Mouse (Mus musculus) Muller cell, postnatal 12 days (primary cell): Measurements from ENCODE around the gene Csrnp1.
"Not testable (repeated sequence)": the region's sequence is repeated elsewhere in the genome, so short reads cannot be mapped to it uniquely, and the experiment has no call there.

Experiments used
- DNase-seq: peaks from one replicate; pipeline ENCODE4 v3.0.0-alpha.2; 2015; ENCODE audit errors: inconsistent ontology term

Gene Csrnp1

DNA sequence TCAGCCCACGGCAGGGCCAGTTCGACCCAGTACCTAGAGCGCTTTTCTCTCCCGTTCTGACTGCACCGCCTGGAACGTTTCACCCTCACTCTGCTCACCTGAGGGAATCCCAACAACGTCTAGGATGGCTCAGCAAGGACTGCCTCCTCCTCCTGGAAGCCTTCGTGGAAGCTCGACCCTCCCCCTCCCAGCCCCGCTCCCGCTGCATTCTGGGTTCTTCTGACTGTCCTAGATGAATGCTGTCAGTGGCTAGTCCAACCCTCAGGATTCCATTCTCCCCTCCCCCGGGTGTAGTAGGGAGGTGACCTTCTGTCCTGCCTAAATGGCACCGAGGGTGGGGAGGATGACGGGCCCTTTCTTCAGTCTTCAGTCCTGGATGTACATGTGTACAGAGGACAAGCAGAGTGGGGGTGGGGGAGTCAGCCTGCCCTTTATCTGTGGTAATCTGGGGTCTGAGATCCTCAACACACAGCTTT lies at the start of gene Csrnp1:
Gene Csrnp1 (minus strand): TSS at position 123 of the 476 bp plus-strand sequence.
- DNase-seq: peak; percentile 72

DNA sequence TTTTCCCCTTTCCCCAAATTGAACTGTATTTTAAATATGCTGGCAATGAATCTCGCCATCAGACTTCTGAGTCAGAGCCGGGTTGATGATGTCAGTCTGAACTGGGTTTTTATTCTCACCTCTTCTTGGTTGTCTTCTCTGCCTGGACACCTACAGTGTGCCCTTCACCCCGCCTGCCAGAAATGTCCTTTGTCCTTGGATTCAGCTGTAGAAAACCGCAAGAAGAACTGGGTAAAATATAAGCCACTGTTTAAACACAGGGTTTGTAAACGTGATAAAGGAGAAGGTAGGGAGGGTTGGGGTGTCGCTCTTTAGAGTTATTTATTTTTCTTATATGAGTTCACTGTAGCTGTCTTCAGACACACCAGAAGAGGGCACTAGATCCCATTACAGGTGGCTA lies 48.3 kb upstream of the Csrnp1 start:
- no peak for DNase-seq

- DNase-seq: no peak
These were observed 46.0 kb upstream of the Csrnp1 start for GRCm38 (mm10) chr9:120030421-120030820.

DNA sequence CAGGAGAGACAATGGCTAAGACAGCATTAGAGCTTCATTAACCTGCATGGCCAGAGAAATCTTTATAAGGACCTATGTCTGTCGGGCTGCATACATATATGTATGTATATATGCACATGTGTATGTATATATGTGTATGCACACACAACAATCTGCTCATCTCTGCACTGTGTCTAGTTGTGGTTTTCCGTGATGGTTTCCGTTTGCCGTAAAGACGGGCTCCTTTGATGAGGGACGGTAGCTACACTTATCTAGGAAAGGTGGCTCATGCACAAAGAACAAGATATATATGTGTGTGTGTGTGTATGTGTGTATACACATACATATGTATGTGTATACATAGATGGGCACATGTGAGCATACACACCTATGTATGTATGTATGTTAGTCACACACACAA lies 45.4 kb upstream of the Csrnp1 start:
- no peak for DNase-seq

DNA sequence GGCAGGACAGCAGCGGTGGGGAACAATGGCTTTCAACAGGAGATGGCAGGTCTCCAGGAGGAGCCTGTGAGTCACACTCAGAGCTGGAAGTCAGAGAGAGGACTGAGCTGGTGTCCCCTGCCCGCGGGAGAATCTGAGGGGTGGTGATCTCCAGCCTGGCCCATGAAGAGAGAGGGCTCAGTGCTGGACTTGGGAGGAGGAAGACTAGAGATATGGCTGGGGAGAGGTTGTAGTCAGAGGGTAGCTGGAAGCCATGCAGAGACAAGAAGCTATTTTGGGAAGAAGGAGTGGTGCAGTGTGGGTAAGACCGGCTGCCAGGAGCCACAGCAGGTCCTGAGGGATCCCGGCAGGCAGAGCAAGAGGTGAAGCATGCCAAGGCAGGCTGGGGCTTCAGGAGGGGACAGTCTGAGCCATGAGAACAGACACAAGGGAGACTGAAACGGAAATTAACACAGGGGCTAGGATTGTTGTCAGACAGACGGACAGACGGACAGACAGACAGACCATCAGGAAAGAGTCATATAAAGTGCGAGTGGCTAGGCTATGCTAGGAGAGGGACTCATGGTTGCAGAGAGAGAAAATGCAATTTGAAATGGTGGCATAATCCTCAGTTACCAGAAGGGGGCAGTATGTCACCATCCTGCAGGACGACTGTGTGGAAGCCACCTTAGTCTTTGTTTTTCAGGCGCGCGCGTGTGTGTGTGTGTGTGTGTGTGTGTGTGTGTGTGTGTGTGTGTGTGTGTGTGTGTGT lies 43.1 kb upstream of the Csrnp1 start:
- peak; percentile 88 for DNase-seq

GRCm38 (mm10) chr9:120024625-120025024 lies 40.2 kb upstream of the Csrnp1 start:
- DNase-seq: no peak

GRCm38 (mm10) chr9:120024171-120024570 lies 39.7 kb upstream of the Csrnp1 start:
- DNase-seq: peak; percentile 47

GRCm38 (mm10) chr9:120023086-120023811 lies 38.8 kb upstream of the Csrnp1 start, which contains the start of gene Xirp1:
TSS of gene Xirp1 (minus strand) at chr9:120023598.
- DNase-seq: no peak

DNA sequence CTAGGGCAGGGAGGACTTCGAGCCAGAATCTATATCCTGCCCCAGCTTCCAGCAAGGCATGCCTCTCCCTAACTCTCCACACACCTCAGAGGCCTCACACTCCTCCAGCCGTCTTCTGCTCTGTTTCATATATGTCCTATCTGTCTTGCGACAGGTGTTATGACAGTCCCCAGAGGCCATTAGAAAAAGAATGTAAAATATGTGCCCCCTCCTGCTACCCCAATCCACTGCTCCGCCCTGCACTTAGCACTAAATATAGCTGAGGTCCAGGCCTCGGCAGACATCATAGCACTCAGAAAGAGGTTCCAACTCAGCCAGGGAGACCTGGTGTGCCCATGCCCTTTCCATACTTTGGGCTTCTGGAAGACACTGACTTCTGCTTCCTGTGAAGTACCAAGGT lies 36.7 kb upstream of the Csrnp1 start:
- DNase-seq: no peak

GRCm38 (mm10) chr9:120020285-120020890 lies 35.9 kb upstream of the Csrnp1 start:
- peak; percentile 70 for DNase-seq

DNA sequence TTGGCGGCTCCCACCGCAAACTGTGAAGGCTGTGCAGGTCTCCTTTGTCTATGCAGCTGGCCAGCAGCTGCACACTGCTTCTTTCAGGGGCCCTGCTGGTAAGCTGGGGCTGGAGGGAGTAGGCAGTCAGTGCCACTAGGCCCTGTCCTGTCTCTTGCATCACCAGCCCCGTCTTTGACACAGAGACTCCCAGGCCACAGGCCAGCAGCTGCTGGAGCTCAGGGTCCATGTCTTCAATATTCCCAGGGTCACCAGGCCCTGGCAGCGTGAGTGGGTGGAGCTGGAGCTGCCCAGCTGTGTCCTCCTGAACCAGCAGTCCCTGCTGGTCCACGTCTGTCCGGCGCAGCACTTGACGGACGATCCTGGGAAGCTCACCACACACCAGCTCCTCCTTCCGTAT lies 32.5 kb upstream of the Csrnp1 start:
- no peak for DNase-seq

DNA sequence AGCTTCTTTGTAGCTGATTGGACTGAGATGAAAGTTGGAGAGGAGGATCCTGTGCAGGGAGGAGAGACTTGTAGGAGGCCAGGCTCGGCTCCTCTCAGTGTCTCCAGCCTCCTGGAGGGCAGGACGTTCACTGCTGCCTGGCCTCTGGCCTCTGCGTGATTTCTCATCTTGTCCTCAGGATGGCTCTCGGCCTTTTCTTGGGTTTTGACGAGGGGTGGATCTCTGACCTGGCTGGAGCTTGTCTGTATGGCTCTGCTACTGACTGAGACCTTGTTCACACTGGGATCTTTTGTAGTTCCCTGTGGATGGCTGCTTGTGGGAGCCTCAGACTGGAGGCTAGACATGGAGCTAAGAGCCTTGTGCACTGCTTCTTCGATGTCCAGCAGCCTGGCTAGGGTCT lies 30.4 kb upstream of the Csrnp1 start:
- DNase-seq: no peak

DNA sequence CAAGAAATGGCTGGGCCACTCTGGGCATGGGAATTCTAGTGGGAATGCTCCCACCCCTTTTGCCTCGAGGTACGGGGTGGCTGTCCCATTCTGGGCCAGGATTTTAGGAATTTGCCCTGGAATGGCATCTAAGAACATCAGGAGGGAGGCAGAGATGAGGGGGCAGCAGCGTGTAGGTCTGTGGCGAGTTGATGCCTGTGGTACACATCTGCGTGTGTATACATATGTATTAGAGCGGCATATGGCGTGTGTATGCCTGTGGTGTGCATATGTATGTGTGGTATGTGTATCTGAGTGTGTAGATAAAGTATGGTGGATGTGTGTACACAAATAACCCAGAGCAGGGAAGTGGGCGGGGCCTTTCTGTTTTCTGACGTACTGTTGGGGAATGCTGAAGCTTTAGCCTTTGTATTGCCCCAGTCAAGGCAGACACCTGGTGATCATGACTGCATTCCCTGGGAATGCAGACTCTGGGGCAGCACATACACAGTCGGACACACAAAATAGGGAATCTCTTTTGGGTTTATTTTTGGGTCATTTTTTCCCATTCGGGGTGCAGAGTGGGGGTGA lies 28.9 kb upstream of the Csrnp1 start:
- DNase-seq: peak; percentile 89

GRCm38 (mm10) chr9:120012781-120013180 lies 28.3 kb upstream of the Csrnp1 start:
- peak; percentile 65 for DNase-seq

DNA sequence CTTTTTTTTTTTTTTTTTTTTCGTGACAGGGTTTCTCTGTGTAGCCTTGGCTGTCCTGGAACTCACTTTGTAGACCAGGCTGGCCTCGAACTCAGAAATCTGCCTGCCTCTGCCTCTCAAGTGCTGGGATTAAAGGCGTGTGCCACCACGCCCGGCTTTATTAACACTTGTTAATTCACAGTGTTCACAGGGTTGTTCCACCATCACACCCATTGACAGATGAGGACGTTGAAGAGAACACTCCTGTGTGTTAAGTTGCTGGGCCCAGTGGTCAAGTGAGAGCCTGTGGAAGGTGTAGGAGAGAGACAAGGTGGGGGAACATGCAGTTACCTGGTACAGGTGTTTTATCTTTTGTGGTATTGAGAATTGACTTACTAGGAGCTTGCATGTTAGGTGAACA lies 27.7 kb upstream of the Csrnp1 start:
- DNase-seq: not testable (repeated sequence)

- peak; percentile 96 for DNase-seq
These were observed 27.1 kb upstream of the Csrnp1 start for GRCm38 (mm10) chr9:120011533-120011932.

DNA sequence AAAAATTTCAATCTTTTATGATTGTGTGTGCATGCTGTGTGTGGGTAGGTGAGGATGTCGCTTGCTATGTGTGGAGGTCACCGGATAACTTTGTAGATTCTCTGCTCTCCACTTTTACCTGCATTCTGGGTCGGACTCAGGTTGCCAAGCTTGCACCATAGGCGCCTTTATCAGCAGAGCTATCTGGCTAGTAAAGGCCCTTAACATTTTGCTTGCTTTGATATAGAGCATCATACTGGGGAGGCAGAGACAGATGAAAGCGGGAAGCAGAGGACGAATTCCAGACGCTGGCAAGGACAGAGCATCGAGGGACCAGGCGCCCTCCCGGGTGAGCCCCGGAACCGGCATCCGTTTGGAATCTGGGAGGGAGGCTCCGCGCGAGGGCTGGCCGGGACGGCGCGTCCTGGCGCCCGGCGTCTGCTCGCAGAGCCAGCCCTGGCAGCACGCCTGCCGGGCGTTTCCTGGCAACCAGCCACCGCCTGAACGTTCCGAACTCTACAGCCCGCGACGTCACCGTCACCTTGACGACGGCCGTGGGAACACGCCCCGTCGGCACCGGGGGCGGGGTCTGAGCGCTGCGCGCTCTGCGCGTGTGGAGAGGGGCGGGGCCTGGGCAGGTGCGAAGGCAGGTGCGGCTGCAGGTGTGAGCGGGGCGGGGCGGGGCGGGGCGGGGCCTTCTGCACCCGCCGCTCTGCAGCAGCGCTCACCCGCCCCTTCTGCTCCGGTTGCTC lies 26.5 kb upstream of the Csrnp1 start:
- peak; percentile 97 for DNase-seq

DNA sequence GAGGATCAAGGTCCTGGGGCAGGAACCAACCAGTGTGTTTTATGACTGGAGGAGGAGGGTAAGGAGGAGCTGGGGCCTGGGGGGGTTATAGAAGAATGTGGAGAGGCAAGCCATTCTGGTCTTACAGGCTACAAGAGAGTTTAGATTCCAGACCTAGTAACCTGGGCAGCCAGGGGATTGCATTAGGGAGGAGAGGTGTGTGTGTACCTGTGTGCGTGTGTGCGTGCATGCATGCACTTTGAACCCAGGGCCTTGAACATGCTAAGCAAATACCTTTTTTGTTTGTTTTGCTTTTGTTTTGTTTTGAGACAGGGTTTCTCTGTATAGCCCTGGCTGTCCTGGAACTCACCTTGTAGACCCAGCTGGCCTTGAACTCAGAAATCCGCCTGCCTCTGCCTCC lies 25.4 kb upstream of the Csrnp1 start:
- DNase-seq: no peak

GRCm38 (mm10) chr9:120009226-120009841 lies 24.9 kb upstream of the Csrnp1 start:
- DNase-seq: no peak

- no peak for DNase-seq
These were observed 23.4 kb upstream of the Csrnp1 start for GRCm38 (mm10) chr9:120007833-120008232.

GRCm38 (mm10) chr9:120005936-120006335 lies 21.5 kb upstream of the Csrnp1 start:
- DNase-seq: no peak
